Mouse (Mus musculus) heart, adult 2 months (tissue): ENCODE data around the gene Epas1. TPM values are rescaled to one million over a fixed set of nuclear protein-coding genes. Genes with fewer than 3 reads are reported as not detected.

Experiments used
- DNase-seq, 2 experiments: peaks; one replicate each; pipeline ENCODE4 v3.0.0; 2021
- H3K27ac ChIP-seq: fragments of 200-600 bp; 2 replicates; pipeline ENCODE4 v1.8.1; 2022
- H3K27me3 ChIP-seq: fragments of 200-500 bp; 2 replicates; pipeline ENCODE4 v1.6.1; 2012; ENCODE audit warnings: mild to moderate bottlenecking, low read length, inconsistent platforms, mixed read lengths; ENCODE audit not compliant: control insufficient read depth, insufficient read depth
- H3K36me3 ChIP-seq: fragments of 200-500 bp; 2 replicates; pipeline ENCODE4 v1.6.1; 2012; ENCODE audit warnings: low read length, inconsistent platforms; ENCODE audit not compliant: control insufficient read depth, insufficient read depth
- H3K4me1 ChIP-seq: fragments of 200-500 bp; 2 replicates; pipeline ENCODE4 v1.6.1; 2011; ENCODE audit warnings: low read length; ENCODE audit not compliant: control insufficient read depth, insufficient read depth
- H3K4me3 ChIP-seq: fragments of 200-600 bp; 2 replicates; pipeline ENCODE4 v1.8.1; 2022
- H3K79me2 ChIP-seq: fragments of 200-500 bp; replicated peaks from 2 replicates; pipeline ENCODE4 v1.6.1; 2012; ENCODE audit warnings: mild to moderate bottlenecking, inconsistent platforms, low read length, moderate library complexity, mixed read lengths; ENCODE audit not compliant: control insufficient read depth, insufficient read depth
- H3K9ac ChIP-seq: fragments of 200-500 bp; 2 replicates; pipeline ENCODE4 v1.6.1; 2012; ENCODE audit warnings: low read depth, mild to moderate bottlenecking, control low read depth, inconsistent platforms, low read length, mixed read lengths
- CTCF ChIP-seq: fragments of 200-600 bp; IDR thresholded peaks from 2 replicates; pipeline ENCODE4 v1.8.1; 2022; ENCODE audit warnings: antibody characterized with exemption, mild to moderate bottlenecking, moderate library complexity
- EP300 ChIP-seq: fragments of 200-500 bp; IDR thresholded peaks from 2 replicates; pipeline ENCODE4 v1.6.1; 2011; ENCODE audit warnings: low read depth, low read length, control low read depth; ENCODE audit not compliant: insufficient read depth
- POLR2A ChIP-seq: fragments of 200-500 bp; IDR thresholded peaks from 2 replicates; pipeline ENCODE4 v1.6.1; 2011; ENCODE audit warnings: mild to moderate bottlenecking, low read depth, low read length, control low read depth; ENCODE audit not compliant: insufficient read depth
- WGBS: fragments of 180-500 bp; shearing (Covaris S2); methylation state at CpG from one replicate; pipeline ENCODE4 v1.1.7; 2018; 5-methylcytosine and 5-hydroxymethylcytosine counted together
- intact Hi-C: fragments of 180-260 bp; cut with DNase I; formaldehyde crosslinking; loops from one replicate; pipeline ENCODE4 v1.15.1; 2025
- long read RNA-seq: library from polyadenylated mRNA; stranded (forward); transcript quantifications from one replicate; pipeline ENCODE4 v2.0.0, GENCODE M21; 2021
- polyA plus RNA-seq: library from polyadenylated mRNA; depleted of rRNA; stranded (reverse); fragments of >200 nt; gene quantifications from 2 replicates; pipeline ENCODE4 v1.2.3, GENCODE M21; 2012; rRNA removed
- total RNA-seq, 2 experiments: library from RNA; stranded (reverse); gene quantifications; 2 replicates each; pipeline ENCODE4 v1.2.3; 2021

Epas1 gene
- 100 to 1,000 TPM; 244 to 277 TPM for total RNA-seq
- 115 and 119 TPM in 2 replicates for polyA plus RNA-seq
- long read RNA-seq, full-length matches to known transcripts, result 74 of 124 reads
- long read RNA-seq, partial matches to known transcripts, result 46 of 124 reads
- long read RNA-seq, other reads (novel, unspliced or antisense), result 4 of 124 reads

- WGBS, result under 1% methylated on average over 60 of the region's 60 CpGs
- DNase-seq, result peak; percentile 95
Observed at GRCm38 (mm10) chr17:86753130-86753821, at the start of gene Epas1. Gene Epas1, plus strand, starts transcription at chr17:86753700.

GRCm38 (mm10) chr17:86705236-86705635 is 48.3 kb upstream of the Epas1 start:
- peak; percentile 27 to 33 for DNase-seq
- H3K4me3 ChIP-seq, result no peak overlapping the region
- H3K36me3 ChIP-seq, result peaks cover 2% of the 10 kb centered on the region; the same call in 1 of the 2 replicates
- H3K9ac ChIP-seq, result no peak overlapping the region
- 40% methylated on average over 3 of the region's 3 CpGs for WGBS
- H3K27me3 ChIP-seq, result no peaks in the 10 kb centered on the region
- H3K27ac ChIP-seq, result peak overlapping the region; percentile 75
- H3K79me2 ChIP-seq, result no peaks in the 10 kb centered on the region
- intact Hi-C loops, result loop anchor here (5.0 kb wide), 1 partner anchor 168 kb away; no protein-coding TSS in a partner anchor
- no peak for TF ChIP-seq EP300
- TF ChIP-seq POLR2A, result no peak
- TF ChIP-seq CTCF, result no peak
- peaks cover 11% of the 10 kb centered on the region for H3K4me1 ChIP-seq

More at GRCm38 (mm10) chr17:86753130-86753821, at the start of gene Epas1:
- intact Hi-C loops, result loop anchor here (1.0 to 5.0 kb wide), 6 partner anchors 41 to 217 kb away; no protein-coding TSS in a partner anchor
- H3K9ac ChIP-seq, result peak within 1 kb of the TSS; percentile 90
- H3K4me3 ChIP-seq, result peak within 1 kb of the TSS; percentile 63
- TF ChIP-seq CTCF, result peak; percentile 50
- TF ChIP-seq EP300, result peak; percentile 60
- TF ChIP-seq POLR2A, result peak; percentile 95
- peaks cover 4% of the 10 kb centered on the region for H3K4me1 ChIP-seq
- H3K27ac ChIP-seq, result peak within 1 kb of the TSS; percentile 98
- H3K27me3 ChIP-seq, result no peaks in the 10 kb centered on the region
- no peaks in the 10 kb centered on the region; the same call in 1 of the 2 replicates for H3K79me2 ChIP-seq
- H3K36me3 ChIP-seq, result peaks cover 9% of the 10 kb centered on the region

- DNase-seq, result no peak
- peaks cover 4% of the 10 kb centered on the region; the same call in 1 of the 2 replicates for H3K36me3 ChIP-seq
- WGBS, result 50% methylated on average over 1 of the region's 1 CpGs
- H3K4me1 ChIP-seq, result peaks cover 14% of the 10 kb centered on the region
- no peaks in the 10 kb centered on the region for H3K79me2 ChIP-seq
- no peak for TF ChIP-seq POLR2A
- no peak for TF ChIP-seq CTCF
- TF ChIP-seq EP300, result no peak
- intact Hi-C loops, result loop anchor here (5.0 kb wide), 1 partner anchor 169 kb away; no protein-coding TSS in a partner anchor
- no peaks in the 10 kb centered on the region for H3K27me3 ChIP-seq
- H3K4me3 ChIP-seq, result no peak overlapping the region
- H3K9ac ChIP-seq, result no peak overlapping the region
- peak overlapping the region; percentile 11; the same call in 1 of the 2 replicates for H3K27ac ChIP-seq
Observed at GRCm38 (mm10) chr17:86706467-86706866, 47.0 kb upstream of the Epas1 start.

- Histone ChIP-seq H3K4me1 (peaks cover 27% of the 10 kb centered on the region), H3K4me3 (peak overlapping the region; percentile 19; the same call in 1 of the 2 replicates), H3K9ac (0 out of 2 replicates have a peak overlapping the region, but pooled peaks have one; percentile 7), H3K27ac (peak overlapping the region; percentile 90), H3K36me3 (peaks cover 4% of the 10 kb centered on the region; the same call in 1 of the 2 replicates), H3K27me3 (no peaks in the 10 kb centered on the region), H3K79me2 (no peaks in the 10 kb centered on the region)
- intact Hi-C loops, result loop anchor here (5.0 kb wide), 3 partner anchors 42 to 173 kb away; partner anchors contain the start of gene Epas1
- 66% methylated on average over 8 of the region's 8 CpGs for WGBS
- TF ChIP-seq EP300 (no peak), CTCF (no peak), POLR2A (no peak)
- no peak for DNase-seq
Observed at GRCm38 (mm10) chr17:86709803-86710202, 43.7 kb upstream of the Epas1 start.

- H3K9ac ChIP-seq, result peak overlapping the region; percentile 6; the same call in 1 of the 2 replicates
- intact Hi-C loops, result loop anchor here (5.0 kb wide), 2 partner anchors 42 to 118 kb away; partner anchors contain the start of gene Epas1
- no peaks in the 10 kb centered on the region for H3K79me2 ChIP-seq
- 47% methylated on average over 8 of the region's 8 CpGs for WGBS
- H3K27me3 ChIP-seq, result no peaks in the 10 kb centered on the region
- TF ChIP-seq CTCF (no peak), POLR2A (peak; percentile 55; the same call in 1 of the 2 replicates), EP300 (0 out of 2 replicates have a peak, but pooled peaks have one; percentile 46)
- peak overlapping the region; percentile 90 for H3K27ac ChIP-seq
- peak overlapping the region; percentile 19 for H3K4me3 ChIP-seq
- H3K36me3 ChIP-seq, result peaks cover 4% of the 10 kb centered on the region; the same call in 1 of the 2 replicates
- H3K4me1 ChIP-seq, result peaks cover 27% of the 10 kb centered on the region
- DNase-seq, result peak; percentile 35 to 38
Observed at GRCm38 (mm10) chr17:86710379-86710778, 43.1 kb upstream of the Epas1 start.
